Mouse (Mus musculus) bone marrow macrophage, adult 2 months (primary cell): ENCODE measurements around the gene Ttll6. TPM values are rescaled to one million over a fixed set of nuclear protein-coding genes. Genes with fewer than 3 reads are reported as not detected.

Experiments used
- H3K27ac ChIP-seq: 2 replicates; pipeline ENCODE4 v1.5.1; 2012; ENCODE audit warnings: low read depth, low read length; ENCODE audit not compliant: insufficient read depth
- H3K4me1 ChIP-seq: 2 replicates; pipeline ENCODE4 v1.6.1; 2012; ENCODE audit warnings: low read length; ENCODE audit not compliant: control insufficient read depth, insufficient read depth
- H3K4me3 ChIP-seq: 2 replicates; pipeline ENCODE4 v1.5.1; 2012; ENCODE audit warnings: mild to moderate bottlenecking, low read length, moderate library complexity; ENCODE audit not compliant: insufficient read depth
- CTCF ChIP-seq: IDR thresholded peaks from 2 replicates; pipeline ENCODE4 v1.5.1; 2012; ENCODE audit warnings: low read depth, mild to moderate bottlenecking, low read length, moderate library complexity
- POLR2A ChIP-seq: IDR thresholded peaks from 2 replicates; pipeline ENCODE4 v1.6.1; 2012; ENCODE audit warnings: mild to moderate bottlenecking, low read depth, low read length, borderline replicate concordance
- polyA plus RNA-seq: library from polyadenylated mRNA; stranded (reverse); fragments of >200 nt; gene quantifications from 2 replicates; pipeline ENCODE4 v1.2.4, GENCODE M21; 2012; ENCODE audit not compliant: missing spikeins, insufficient read depth, insufficient read length

The Ttll6 gene
- polyA plus RNA-seq, 1 experiment: not detected

DNA sequence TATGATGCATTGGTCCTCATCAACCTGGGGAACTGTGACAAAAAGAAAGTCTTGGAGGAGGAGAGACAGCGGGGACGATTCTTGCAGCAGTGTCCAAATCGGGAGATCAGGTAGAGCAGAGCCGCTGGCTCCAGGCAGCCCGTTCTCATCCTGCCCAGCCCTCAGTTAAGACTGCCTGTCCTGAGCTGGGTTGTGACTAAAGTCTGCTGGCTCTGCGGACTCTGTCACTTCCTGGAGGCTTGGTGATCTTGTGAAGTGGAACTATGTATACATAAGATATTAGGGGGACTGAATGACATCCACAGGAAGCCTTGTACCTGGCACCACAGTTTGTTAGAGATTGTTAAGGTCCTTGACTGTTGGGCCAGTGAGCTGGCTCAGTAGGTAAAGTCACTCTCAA, 13.9 kb downstream of the Ttll6 start:
- TF ChIP-seq CTCF (no peak), POLR2A (no peak)
- no peaks in the 10 kb centered on the region for H3K4me1 ChIP-seq
- no peak overlapping the region for H3K27ac ChIP-seq
- H3K4me3 ChIP-seq: no peak overlapping the region

DNA sequence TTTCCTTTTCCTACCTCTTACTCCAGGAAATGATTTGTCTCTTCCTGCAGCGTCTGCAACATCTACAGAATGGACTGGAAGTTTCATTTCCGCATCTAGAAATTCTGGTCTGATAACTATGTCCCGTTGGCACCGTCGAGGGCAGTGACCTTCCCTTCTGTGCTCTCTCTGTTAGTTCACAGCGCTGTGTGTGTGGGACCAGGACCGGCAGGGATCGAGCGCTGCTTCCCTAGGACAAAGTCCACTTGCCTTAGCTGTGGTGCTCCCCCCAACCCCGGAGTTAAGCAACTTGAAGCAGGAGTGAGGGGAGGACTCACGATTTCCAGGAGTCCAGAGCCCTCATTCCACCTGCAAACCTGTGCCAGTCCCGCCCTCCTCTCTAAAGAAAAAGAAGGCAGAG, 31.2 kb downstream of the Ttll6 start:
- no peak overlapping the region for H3K27ac ChIP-seq
- TF ChIP-seq CTCF: no peak
- no peaks in the 10 kb centered on the region for H3K4me1 ChIP-seq
- no peak overlapping the region for H3K4me3 ChIP-seq

DNA sequence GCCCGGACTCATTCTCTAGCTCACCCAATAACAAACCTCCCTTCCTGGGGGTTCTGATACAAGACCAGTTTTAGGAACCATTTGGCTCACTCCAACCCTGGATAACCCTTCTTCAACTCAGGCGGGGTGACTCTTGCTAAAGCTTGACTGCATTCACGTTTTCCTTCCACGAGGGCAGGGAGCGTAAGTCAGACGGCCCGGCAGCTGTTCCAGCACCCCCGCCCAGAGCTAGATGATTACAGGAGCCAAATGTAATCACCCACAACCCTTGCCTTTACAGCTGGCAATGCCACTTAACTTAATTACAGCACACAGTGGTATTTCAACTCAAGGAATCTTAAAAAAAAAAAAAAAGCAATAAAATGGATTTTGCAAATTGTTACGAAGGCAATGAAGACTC, 34.5 kb downstream of the Ttll6 start:
- H3K4me3 ChIP-seq: no peak overlapping the region

DNA sequence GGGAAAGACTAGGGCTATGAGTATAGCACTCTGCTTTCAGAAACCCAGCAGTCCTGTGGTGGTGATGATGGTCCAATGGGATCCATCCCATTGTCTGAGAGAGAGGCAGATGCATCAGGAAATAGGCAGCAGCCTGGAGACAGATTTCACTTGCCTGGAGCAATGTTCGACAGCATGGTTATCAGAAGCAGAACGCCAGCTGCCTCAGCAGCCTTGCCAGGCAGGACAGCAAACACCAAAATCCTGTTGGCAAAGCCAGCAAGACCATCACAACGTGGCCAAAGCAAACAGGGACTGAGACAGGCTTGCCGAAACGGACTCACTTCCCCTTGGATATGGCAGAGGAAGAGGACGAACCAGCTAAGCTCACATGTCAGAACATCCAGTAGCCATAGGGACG, 35.4 kb downstream of the Ttll6 start:
- no peak overlapping the region for H3K4me3 ChIP-seq

More for the DNA sequence above, 34.5 kb downstream of the Ttll6 start:
- TF ChIP-seq POLR2A: no peak
- no peak for TF ChIP-seq CTCF
- Histone ChIP-seq H3K4me1 (no peaks in the 10 kb centered on the region), H3K27ac (no peak overlapping the region)

DNA sequence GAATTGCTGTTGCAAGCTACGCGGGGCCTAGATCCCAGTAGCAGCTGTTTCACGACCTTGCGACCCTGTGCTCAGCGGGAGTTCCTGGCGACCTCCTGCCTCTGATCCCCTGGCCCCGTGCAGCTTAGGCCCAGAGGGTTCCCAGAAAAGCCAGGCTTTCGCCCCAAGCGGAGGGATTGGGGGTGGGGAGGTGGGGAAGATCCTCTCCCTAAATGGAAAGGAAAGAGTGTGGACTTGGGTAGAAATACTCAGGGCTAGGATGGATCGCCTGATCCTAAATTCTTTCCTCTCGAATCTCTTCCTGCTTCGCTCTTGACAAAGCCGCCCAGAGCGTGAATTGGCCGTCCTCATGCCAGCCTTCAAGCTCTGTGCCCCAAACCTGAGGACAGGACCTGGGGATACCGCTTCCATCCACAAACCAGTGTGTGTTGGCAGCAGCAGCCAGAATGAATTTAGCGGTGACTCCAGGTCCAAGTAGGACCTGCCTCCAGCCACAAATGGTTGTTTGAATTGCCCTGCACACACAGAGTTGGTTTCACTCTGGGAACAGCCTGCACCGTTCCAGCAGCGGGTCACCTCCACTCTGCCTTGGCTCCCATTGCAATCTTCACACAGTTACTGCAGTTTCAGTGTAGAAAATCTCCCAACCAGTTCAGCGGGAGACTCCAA, 37.3 kb downstream of the Ttll6 start:
- no peak for TF ChIP-seq CTCF
- TF ChIP-seq POLR2A: no peak
- Histone ChIP-seq H3K4me3 (no peak overlapping the region), H3K27ac (no peak overlapping the region), H3K4me1 (no peaks in the 10 kb centered on the region)

More for the DNA sequence above, 35.4 kb downstream of the Ttll6 start:
- no peaks in the 10 kb centered on the region for H3K4me1 ChIP-seq
- H3K27ac ChIP-seq: no peak overlapping the region
- no peak for TF ChIP-seq CTCF
- TF ChIP-seq POLR2A: no peak

DNA sequence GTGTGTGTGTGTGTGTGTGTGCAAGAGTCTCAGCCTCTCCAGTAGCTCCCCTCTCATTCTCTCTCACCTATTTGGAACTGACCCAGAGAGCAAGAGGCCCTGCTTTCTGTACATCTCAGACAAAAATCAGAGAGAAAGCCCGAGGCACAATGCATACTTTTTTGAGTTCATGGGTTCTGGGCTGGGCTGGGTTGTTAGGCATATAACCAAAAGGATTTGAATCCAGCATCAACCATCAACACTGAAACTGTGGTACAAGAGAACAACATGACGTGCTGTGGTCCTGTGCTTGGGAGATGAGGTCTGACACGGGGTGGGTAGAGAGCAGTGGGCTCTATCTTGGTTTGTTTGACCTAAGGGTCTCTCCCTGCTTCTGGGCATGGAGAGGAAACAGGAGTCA, 38.0 kb downstream of the Ttll6 start:
- no peak overlapping the region for H3K4me3 ChIP-seq
- H3K27ac ChIP-seq: no peak overlapping the region
- H3K4me1 ChIP-seq: no peaks in the 10 kb centered on the region
- TF ChIP-seq CTCF (no peak), POLR2A (no peak)

DNA sequence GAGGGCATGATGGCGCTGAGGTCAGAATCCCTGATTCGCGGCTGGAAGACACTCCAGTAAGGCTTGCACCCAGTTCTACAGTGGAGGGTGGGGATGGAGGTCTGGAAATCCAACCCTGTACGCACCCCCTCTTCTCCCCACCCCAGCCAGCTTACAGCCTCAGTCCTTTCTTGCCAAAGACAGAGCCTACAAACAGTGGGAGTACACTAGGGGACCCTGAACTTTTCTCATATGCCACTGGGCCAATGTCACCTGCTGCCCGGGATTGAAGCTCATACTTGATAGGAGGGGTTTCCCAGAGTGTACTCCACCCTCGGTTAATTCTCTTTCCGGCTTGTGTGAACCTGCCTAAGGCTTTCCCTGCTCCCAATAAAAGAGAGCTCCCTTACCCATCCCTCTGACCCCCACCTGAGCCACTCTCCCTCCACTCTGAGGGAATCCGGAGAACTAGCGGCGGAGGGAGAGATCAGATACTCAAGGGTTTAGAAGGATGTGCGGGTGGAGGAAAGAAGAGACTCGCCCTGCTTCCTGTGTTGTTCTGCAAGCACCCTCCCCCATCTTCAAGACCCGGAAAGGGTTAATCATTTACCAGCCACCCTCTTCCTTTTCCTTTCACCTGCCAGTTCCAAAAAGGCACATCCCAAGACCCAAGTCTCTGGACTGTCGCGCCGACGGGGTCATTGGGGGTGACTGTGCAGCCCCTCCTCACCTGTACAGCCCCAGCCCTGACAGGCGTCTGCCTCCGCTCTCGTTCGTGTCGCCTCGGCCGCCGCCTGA, 39.1 kb downstream of the Ttll6 start:
- Histone ChIP-seq H3K27ac (no peak overlapping the region), H3K4me3 (no peak overlapping the region), H3K4me1 (no peaks in the 10 kb centered on the region)
- TF ChIP-seq CTCF (no peak), POLR2A (no peak)

DNA sequence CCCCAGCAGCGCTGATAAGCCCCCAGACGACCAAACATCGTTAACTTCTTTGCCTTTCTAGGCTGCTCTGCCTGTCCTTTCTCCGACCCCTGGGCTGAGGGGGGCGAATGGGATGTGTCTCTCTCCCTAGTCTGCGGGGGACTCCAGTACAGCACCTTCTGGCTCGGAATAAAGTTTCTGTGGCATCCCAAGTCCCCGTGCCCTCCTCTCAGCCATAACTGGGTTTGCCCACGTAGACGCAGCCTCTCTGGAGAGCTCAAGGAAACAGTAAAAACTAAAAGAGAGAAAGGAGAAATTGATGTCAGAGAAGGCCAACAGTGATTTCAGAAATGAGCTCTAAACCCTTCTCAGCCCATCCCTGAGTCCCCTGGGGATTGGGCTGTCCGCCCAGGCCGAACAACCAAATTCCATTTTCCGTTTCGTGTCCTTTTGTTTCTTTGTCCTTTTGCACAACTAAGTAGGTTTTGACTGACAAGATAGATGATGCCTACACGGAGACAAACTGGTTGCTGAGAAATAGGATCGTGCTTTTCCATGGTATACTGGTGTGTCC, 39.8 kb downstream of the Ttll6 start:
- no peaks in the 10 kb centered on the region for H3K4me1 ChIP-seq
- TF ChIP-seq POLR2A (no peak), CTCF (no peak)
- no peak overlapping the region for H3K27ac ChIP-seq
- H3K4me3 ChIP-seq: no peak overlapping the region

DNA sequence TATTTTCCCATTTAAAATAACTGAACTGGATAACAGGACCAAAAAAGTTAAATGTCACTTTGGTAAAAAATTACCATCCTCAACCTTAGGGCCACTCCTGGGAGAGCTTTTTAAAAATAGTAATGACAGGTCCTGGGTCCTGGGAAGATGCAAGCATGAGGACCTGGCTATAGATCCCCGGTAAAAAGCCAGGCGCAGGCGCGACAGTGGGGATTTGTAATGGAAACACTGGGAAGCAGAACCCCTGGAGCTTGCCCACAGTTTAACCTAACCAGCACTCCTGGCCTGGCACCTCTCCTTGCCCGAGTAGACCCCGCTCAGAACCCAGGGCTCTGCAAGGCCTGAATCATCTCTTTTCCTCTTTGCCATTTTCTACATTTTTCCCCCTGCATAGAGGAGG, 41.3 kb downstream of the Ttll6 start:
- Histone ChIP-seq H3K27ac (no peak overlapping the region), H3K4me1 (no peaks in the 10 kb centered on the region), H3K4me3 (no peak overlapping the region)
- TF ChIP-seq CTCF (no peak), POLR2A (no peak)

DNA sequence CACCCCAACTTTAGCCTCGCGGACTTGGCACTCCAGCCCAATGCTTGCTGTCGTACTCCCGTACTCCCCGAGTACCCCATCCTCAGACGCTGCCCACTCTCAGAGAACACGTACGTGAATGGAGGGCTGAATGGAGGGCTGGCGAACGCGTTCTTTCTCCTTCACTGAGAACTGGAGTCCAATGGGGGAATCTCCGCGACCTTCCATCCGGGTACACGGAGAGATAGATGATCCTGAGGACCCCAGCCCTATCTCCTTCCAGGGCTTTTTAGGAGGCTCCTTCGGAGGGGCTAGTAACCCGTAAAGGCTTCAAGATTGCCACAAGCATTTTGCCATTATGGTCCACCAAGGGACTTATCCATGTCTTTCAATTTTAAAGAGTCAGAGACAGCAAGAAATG, 41.9 kb downstream of the Ttll6 start:
- Histone ChIP-seq H3K4me1 (no peaks in the 10 kb centered on the region), H3K4me3 (no peak overlapping the region), H3K27ac (no peak overlapping the region)
- TF ChIP-seq POLR2A (no peak), CTCF (no peak)
